Mouse (Mus musculus): ENCODE data around the gene Aplp1. TPM values are rescaled to one million over a fixed set of nuclear protein-coding genes. Genes with fewer than 3 reads are reported as not detected.

Aplp1 gene
- polyA plus RNA-seq, 1 experiment from 2014 or later = 32.3 TPM

DNA sequence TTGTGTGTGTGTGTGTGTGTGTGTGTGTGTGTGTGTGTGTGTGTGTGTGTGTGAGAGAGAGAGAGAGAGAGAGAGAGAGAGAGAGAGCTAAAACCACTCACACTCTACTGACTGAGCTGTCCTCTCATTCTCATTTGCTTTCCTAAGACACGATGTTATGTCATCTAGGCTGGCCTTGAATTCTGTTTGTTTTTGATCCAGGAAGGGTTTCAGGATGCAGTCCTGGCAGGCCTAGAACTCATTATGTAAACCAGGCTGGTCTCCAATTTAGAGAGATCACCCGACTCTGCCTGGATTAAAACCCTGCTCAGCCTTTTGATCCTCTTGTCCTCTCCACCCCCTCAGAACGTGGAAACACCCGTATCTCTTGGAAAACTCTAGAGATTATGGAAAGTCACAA lies 18.7 kb upstream of the Aplp1 start:
- WGBS = 17% methylated on average over 4 of the region's 4 CpGs
- H3K27ac ChIP-seq (replicated peaks) = no peak overlapping the region
- H3K36me3 ChIP-seq (replicated peaks) = no peaks in the 10 kb centered on the region
- H3K4me3 ChIP-seq = no peak overlapping the region
- peaks cover 99% of the 10 kb centered on the region for H3K27me3 ChIP-seq (replicated peaks; ENCODE audit: low read depth, poor library complexity, severe bottlenecking)
- no peak for DNase-seq (ENCODE audit: low spot score)
- peaks cover 10% of the 10 kb centered on the region for H3K4me1 ChIP-seq
- H3K9me3 ChIP-seq = no peaks in the 10 kb centered on the region

DNA sequence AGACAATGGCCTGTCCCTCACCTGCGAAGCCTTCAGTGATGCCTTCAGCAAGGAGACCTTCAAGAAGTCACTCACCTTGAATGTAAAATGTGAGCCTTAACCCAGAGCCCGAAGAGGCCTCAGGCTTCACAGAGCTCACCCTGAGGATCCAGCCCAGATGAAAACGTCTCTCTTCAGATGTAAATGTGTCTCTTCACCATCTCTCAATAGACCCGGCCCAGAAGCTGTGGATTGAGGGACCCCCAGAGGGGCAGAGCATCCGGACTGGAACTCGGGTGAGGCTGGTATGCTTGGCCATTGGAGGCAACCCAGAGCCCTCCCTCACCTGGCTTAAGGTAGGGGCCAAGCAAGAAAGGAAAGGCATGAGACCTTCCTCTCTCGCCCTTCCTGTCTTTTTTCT lies 18.2 kb upstream of the Aplp1 start:
- no peaks in the 10 kb centered on the region for H3K36me3 ChIP-seq (replicated peaks)
- 33% methylated on average over 7 of the region's 7 CpGs for WGBS
- peaks cover 100% of the 10 kb centered on the region for H3K27me3 ChIP-seq (replicated peaks; ENCODE audit: low read depth, poor library complexity, severe bottlenecking)
- peaks cover 10% of the 10 kb centered on the region for H3K4me1 ChIP-seq
- no peak for DNase-seq (ENCODE audit: low spot score)
- H3K4me3 ChIP-seq = no peak overlapping the region
- no peaks in the 10 kb centered on the region for H3K9me3 ChIP-seq
- H3K27ac ChIP-seq (replicated peaks) = no peak overlapping the region

GRCm38 (mm10) chr7:30459484-30459883 lies 14.1 kb upstream of the Aplp1 start:
- WGBS = 33% methylated on average over 6 of the region's 6 CpGs
- Histone ChIP-seq H3K4me3 (no peak overlapping the region), H3K9me3 (no peaks in the 10 kb centered on the region), H3K36me3 (replicated peaks) (no peaks in the 10 kb centered on the region), H3K4me1 (peaks cover 20% of the 10 kb centered on the region), H3K27ac (replicated peaks) (no peak overlapping the region), H3K27me3 (replicated peaks; ENCODE audit: low read depth, poor library complexity, severe bottlenecking) (peaks cover 100% of the 10 kb centered on the region)
- no peak for DNase-seq (ENCODE audit: low spot score)

DNA sequence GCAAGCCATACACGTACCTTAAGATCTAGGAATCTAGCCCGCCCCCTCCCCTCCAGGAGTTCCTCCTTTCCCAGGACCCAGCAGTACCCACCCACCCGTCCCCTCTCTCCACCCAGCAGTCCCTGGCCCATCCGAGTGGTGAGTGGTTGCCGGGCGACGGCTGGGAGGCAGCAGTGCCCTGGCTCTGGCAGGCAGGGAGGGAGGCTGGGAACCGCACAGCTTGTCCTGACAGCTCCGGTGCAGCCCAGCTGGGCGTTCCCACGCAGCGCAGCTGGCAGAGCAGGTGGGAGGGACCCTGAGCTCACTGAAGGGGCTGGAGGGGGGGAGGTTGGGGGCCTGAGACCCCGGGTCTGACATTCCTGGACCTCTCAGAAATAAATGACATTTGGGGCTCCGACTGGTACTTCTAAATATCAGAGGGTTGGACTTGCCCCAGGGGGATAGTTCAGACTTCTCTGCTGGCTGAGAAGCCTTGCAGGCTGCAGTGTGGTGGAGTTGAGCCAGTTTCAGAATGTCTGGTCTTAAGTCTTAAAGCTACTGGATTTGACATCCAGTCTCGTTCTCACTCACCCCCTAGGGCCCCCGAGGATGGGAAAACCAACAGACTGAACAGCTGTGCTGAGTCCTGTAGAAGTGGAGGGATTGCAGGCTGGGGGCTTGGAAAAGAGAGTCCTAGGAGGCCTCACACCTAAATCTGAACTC lies 12.4 kb upstream of the Aplp1 start, which contains the start of the genes Kirrel2 and Nphs1:
Gene Kirrel2, minus strand, starts transcription at position 62 of the 702 bp plus-strand sequence.
Gene Nphs1, plus strand, starts transcription at position 687 of the 702 bp plus-strand sequence.
- WGBS = 2% methylated on average over 16 of the region's 16 CpGs
- H3K4me3 ChIP-seq = peak within 1 kb of the TSS; percentile 38
- DNase-seq (ENCODE audit: low spot score) = peak; percentile 53

GRCm38 (mm10) chr7:30456911-30457628 lies 11.7 kb upstream of the Aplp1 start:
- Histone ChIP-seq H3K4me1 (peaks cover 26% of the 10 kb centered on the region), H3K4me3 (peak overlapping the region; percentile 38), H3K9me3 (no peaks in the 10 kb centered on the region), H3K36me3 (replicated peaks) (no peaks in the 10 kb centered on the region), H3K27ac (replicated peaks) (no peak overlapping the region), H3K27me3 (replicated peaks; ENCODE audit: low read depth, poor library complexity, severe bottlenecking) (peaks cover 100% of the 10 kb centered on the region)
- no peak for DNase-seq (ENCODE audit: low spot score)
- under 1% methylated on average over 31 of the region's 31 CpGs for WGBS

More for the DNA sequence above, 12.4 kb upstream of the Aplp1 start, which contains the start of the genes Kirrel2 and Nphs1:
- H3K9me3 ChIP-seq = no peaks in the 10 kb centered on the region
- H3K36me3 ChIP-seq (replicated peaks) = no peaks in the 10 kb centered on the region
- H3K27me3 ChIP-seq (replicated peaks; ENCODE audit: low read depth, poor library complexity, severe bottlenecking) = peaks cover 100% of the 10 kb centered on the region
- H3K27ac ChIP-seq (replicated peaks) = no peak within 1 kb of the TSS
- peaks cover 26% of the 10 kb centered on the region for H3K4me1 ChIP-seq

GRCm38 (mm10) chr7:30456487-30456886 lies 11.2 kb upstream of the Aplp1 start:
- Histone ChIP-seq H3K27ac (replicated peaks) (no peak overlapping the region), H3K36me3 (replicated peaks) (no peaks in the 10 kb centered on the region), H3K4me3 (peak overlapping the region; percentile 38), H3K4me1 (peaks cover 26% of the 10 kb centered on the region), H3K27me3 (replicated peaks; ENCODE audit: low read depth, poor library complexity, severe bottlenecking) (peaks cover 100% of the 10 kb centered on the region), H3K9me3 (no peaks in the 10 kb centered on the region)
- WGBS = 2% methylated on average over 9 of the region's 9 CpGs
- DNase-seq (ENCODE audit: low spot score) = no peak

DNA sequence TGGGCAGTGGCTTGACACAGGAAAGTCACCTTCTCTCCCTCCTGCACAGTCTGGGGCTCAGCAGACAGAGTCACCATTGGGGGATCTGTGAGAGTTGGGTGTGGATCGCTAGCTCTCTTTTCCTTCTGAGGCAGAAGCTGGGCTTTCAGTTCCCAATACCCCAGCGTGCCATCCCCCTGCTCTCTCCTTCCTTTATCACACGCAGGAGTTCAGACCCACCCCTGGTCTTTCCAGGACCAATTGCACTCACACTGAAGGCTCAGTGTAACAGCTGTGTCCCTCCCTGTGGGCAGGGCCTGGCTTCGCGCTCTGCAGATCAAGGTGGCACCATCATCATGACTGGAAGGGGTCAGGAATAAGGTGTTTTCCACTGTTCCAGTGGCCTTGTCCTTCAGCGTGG lies 8.9 kb upstream of the Aplp1 start:
- no peaks in the 10 kb centered on the region for H3K9me3 ChIP-seq
- 9% methylated on average over 6 of the region's 6 CpGs for WGBS
- H3K27ac ChIP-seq (replicated peaks) = no peak overlapping the region
- peaks cover 97% of the 10 kb centered on the region for H3K27me3 ChIP-seq (replicated peaks; ENCODE audit: low read depth, poor library complexity, severe bottlenecking)
- no peaks in the 10 kb centered on the region for H3K36me3 ChIP-seq (replicated peaks)
- no peak for DNase-seq (ENCODE audit: low spot score)
- H3K4me1 ChIP-seq = peaks cover 26% of the 10 kb centered on the region
- H3K4me3 ChIP-seq = no peak overlapping the region

DNA sequence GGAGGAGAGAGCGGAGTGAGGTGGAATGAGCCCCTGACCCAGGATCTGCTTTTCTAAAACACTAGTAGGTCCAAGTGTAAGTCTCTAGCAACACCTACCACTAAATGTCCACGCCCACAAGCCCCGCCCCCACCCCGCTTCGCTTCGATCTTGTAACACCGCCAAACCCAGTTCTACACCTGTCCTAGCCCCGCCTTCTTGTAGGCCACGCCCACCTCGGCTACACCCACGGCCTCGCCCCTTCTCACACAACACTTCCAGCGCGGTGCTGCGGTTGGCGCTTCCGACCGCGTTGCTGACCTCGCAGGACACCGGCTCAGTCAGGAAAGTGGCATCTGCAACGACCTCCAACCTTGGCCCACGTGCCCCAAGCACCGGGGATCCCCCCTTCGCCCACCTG lies 8.4 kb upstream of the Aplp1 start:
- Histone ChIP-seq H3K4me1 (peaks cover 26% of the 10 kb centered on the region), H3K27me3 (replicated peaks; ENCODE audit: low read depth, poor library complexity, severe bottlenecking) (peaks cover 92% of the 10 kb centered on the region), H3K4me3 (peak overlapping the region; percentile 29; the same call in 1 of the 2 replicates), H3K27ac (replicated peaks) (no peak overlapping the region), H3K36me3 (replicated peaks) (no peaks in the 10 kb centered on the region), H3K9me3 (no peaks in the 10 kb centered on the region)
- DNase-seq (ENCODE audit: low spot score) = no peak
- 2% methylated on average over 25 of the region's 25 CpGs for WGBS

DNA sequence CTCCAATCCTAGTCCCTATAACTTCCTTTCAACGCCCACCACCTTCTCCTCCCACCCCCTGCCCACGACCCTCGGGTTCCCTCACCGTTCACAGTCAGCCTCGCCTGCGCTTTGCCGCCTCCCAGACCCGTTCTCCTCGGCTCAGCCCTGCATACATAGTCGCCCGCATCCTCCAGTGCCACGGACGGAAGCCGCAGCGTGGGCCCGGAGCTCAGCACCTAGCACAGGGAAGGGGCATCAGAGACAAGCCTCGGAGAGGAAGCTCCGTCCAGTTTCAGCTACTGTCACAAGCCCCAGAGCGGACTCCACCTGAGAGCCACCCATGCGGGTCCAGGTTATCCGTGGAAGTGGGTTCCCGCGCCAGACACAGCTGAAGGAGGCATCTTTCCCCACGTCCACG lies 8.0 kb upstream of the Aplp1 start:
- Histone ChIP-seq H3K36me3 (replicated peaks) (no peaks in the 10 kb centered on the region), H3K4me3 (no peak overlapping the region), H3K9me3 (no peaks in the 10 kb centered on the region), H3K4me1 (peaks cover 25% of the 10 kb centered on the region), H3K27me3 (replicated peaks; ENCODE audit: low read depth, poor library complexity, severe bottlenecking) (peaks cover 90% of the 10 kb centered on the region), H3K27ac (replicated peaks) (no peak overlapping the region)
- 15% methylated on average over 25 of the region's 25 CpGs for WGBS
- no peak for DNase-seq (ENCODE audit: low spot score)

DNA sequence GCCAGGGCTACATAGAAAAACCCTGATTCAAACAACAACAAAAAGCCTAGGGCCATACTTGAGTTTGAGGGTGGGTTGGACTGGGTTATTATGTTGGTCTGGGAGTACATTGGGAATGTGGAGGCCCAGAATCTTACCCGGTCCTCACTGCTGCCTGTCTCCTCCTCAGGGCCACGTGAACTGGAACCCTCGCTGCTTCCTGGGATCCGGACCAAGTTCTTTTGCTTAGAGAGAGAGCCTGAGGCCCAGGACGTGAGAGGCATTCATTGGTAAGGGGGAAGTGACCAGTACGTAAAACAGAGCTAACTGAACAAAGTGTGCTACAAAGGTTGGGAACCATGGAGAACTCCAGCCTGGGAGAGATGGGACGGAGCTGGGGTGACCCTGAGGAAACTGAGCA lies 4.9 kb upstream of the Aplp1 start:
- Histone ChIP-seq H3K36me3 (replicated peaks) (no peaks in the 10 kb centered on the region), H3K4me3 (no peak overlapping the region), H3K9me3 (peaks cover 9% of the 10 kb centered on the region; the same call in 1 of the 2 replicates), H3K4me1 (peaks cover 13% of the 10 kb centered on the region), H3K27me3 (replicated peaks; ENCODE audit: low read depth, poor library complexity, severe bottlenecking) (peaks cover 82% of the 10 kb centered on the region), H3K27ac (replicated peaks) (no peak overlapping the region)
- DNase-seq (ENCODE audit: low spot score) = no peak
- 77% methylated on average over 7 of the region's 7 CpGs for WGBS

DNA sequence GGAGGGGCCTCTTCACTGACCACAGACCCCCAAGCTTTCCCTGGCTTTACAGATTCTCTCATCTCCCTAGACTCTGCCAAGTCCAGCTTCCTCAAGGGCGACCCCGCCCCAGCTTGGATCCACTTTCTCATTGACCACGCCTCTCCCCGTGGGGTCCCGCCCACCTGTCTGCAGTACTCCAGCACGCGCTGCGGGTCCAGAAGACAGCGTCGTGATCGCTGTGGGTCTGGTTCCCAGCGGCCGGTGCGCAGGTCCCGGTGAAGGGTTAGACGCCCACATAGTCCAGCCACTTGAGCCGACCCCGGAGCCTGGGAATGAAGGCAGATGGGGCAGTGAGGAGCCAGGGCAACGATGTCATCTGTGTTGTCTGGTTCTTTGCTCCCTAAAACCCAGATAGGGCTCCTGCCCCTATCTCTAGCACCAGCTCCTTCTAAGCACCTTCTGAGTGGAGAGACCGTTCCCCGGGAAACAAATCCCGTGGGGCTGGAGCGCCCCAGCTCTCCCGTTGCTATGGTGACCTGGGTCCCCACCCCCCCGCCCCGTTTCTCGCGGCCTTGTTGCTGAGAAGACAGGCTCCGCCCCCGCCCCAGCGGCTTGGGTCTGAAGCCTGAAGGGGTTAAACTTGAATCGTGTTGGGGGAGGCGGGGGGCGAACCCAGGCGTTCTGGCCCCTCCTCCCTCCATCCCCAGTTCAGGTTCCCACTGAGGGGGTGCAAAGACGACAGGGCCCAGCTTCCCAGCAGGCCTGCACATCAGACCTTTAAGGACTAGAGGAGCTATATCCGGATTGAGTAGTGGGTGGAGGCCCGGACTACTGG lies 973 bp downstream of the Aplp1 start:
- DNase-seq (ENCODE audit: low spot score) = peak; percentile 66
- H3K27me3 ChIP-seq (replicated peaks; ENCODE audit: low read depth, poor library complexity, severe bottlenecking) = peaks cover 82% of the 10 kb centered on the region

GRCm38 (mm10) chr7:30443696-30444095 lies 1.6 kb downstream of the Aplp1 start:
- Histone ChIP-seq H3K27me3 (replicated peaks; ENCODE audit: low read depth, poor library complexity, severe bottlenecking) (peaks cover 88% of the 10 kb centered on the region), H3K4me3 (peak overlapping the region; percentile 78; the same call in 1 of the 2 replicates)
- DNase-seq (ENCODE audit: low spot score) = no peak

More for the DNA sequence above, 973 bp downstream of the Aplp1 start:
- under 1% methylated on average over 38 of the region's 38 CpGs for WGBS
- Histone ChIP-seq H3K4me3 (peak overlapping the region; percentile 78), H3K9me3 (peaks cover 9% of the 10 kb centered on the region; the same call in 1 of the 2 replicates), H3K27ac (replicated peaks) (peak overlapping the region; percentile 80), H3K4me1 (peaks cover 22% of the 10 kb centered on the region), H3K36me3 (replicated peaks) (peaks cover 3% of the 10 kb centered on the region; the same call in 1 of the 2 replicates)

More at GRCm38 (mm10) chr7:30443696-30444095, 1.6 kb downstream of the Aplp1 start:
- H3K36me3 ChIP-seq (replicated peaks) = peaks cover 3% of the 10 kb centered on the region; the same call in 1 of the 2 replicates
- peaks cover 22% of the 10 kb centered on the region for H3K4me1 ChIP-seq
- peaks cover 9% of the 10 kb centered on the region; the same call in 1 of the 2 replicates for H3K9me3 ChIP-seq
- 25% methylated on average over 9 of the region's 9 CpGs for WGBS
- no peak overlapping the region for H3K27ac ChIP-seq (replicated peaks)

Data from embryonic facial prominence, embryonic 10.5 days (tissue).